Mouse (Mus musculus): ENCODE data around the gene Perm1.
A peak's percentile ranks its signal among the peaks of the same experiment; 100 is the strongest.

Perm1 gene

DNA sequence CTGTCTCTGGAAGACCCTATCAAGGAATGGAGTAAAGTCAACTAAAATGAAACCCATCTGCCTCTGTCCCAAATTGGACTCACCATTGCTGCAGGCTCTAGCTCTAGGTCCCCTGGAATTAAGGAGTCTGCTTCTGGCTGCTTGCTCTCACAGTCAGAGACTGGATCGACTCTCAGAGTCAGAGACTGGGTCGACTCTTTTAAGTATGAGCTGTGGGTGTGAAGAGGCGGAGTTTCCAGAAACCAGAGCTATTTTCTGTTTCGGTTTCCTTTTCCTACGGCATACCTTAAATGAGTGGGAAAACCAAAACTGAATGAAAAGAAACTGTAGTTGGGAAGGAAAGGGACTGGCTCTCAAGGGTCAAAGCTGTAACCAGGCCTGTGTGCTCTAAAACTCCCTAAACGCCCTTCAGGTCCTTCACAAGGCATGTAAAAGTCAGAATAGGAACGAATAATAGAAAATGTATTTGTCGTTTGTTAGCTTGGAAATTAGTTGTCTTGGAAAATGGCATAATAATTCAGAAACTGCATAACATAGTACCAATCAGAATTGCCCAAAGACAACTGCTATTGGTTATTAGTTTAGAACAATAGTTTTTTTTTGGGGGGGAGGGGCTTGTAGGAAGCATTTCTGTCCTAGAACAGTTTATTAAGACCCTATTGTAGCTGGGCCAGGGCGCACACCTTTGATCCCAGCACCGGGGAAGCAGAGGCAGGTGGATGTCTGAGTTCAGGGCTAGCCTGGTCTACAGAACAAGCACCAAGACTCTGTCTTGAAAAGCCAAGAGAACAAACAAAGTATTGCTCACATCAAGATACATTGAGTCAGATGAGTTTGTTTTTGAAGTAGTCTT, 14.8 kb upstream of the Perm1 start, which contains the start of gene Isg15:
Gene Isg15 (minus strand): TSS at position 196 of the 853 bp plus-strand sequence.
- ATAC-seq (ENCODE audit: low TSS enrichment): no peak

DNA sequence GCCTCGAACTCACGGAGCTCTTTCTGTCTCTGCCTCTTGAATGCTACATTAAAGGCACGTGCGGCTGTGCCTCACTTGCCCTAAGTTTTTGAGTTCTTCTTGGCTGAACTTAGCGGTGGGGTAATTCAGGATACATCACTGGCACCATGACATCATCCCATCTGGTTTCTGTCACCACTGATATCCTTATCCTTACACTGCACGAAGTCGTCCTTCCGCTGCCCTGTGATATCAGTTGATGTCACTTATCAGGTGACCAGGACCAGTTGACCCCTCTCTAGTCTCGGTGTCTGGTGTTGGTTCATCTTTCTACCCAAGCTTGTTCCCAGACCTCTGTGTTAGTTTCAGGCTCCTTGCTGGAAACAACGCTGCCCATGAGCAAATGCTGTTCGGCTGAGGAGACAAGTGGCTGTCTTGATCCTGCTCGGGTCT, 13.2 kb upstream of the Perm1 start:
- ATAC-seq (ENCODE audit: low TSS enrichment): no peak

DNA sequence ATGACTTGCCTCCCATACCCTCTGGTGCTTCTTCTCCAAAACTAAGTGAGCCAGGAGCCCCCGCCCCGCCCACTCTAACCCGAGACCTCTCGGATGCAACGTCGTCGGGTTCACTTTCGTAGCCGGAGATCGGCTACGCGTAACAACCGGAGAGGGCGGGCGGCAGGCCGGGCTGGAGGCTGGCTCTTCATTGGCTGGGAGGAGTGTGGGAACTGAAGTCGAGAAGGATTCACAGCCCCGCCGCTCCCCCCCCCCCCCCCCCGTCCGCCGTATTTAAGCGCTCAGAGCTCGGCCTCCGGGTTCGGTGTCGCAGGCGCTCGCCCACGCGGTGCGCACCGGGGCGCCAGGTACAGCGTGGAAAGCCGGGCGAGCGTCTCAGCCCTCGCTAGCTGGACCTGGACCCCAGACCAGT, 12.7 kb upstream of the Perm1 start, which contains the start of gene AW011738:
Gene AW011738 (plus strand): TSS at position 304 of the 412 bp plus-strand sequence.
- ATAC-seq (ENCODE audit: low TSS enrichment): peak; percentile 80

DNA sequence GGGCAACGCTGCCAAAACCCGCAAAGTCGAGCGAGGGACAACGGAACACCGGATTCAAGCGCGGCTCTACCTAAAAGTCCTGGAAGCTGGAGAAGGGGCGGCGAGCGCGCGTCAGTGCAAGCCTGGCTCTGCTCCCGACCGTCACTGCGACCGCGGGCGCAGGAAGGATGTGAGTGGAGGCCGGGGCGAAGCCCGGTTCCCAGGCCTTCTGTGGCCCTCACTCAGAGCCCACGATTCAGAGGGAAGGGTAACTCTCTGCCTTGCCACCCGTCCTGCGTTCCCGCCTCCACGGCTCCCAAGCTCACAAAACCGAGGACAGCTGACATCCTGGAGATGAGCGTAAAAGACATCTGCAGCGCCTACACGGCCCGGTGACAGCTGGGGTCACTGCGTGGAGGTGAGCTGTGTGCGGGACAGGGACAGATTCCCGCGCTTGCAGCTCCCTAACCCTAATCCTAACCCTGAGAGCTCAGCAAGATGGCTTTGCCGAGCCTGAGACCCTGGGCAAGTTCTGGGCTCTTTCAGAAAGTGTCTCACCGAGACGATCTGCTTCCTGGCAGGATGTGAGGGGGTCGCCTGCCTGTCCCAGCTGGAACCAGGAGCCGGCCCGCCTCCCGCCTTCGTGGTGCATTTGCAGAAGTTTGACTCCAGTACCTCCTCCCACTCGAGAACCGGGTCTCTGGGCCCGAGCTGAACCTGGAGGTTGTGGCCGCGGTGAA, 12.1 kb upstream of the Perm1 start:
- 0 out of 2 replicates have a peak, but pooled peaks have one; percentile 8 for ATAC-seq (ENCODE audit: low TSS enrichment)

DNA sequence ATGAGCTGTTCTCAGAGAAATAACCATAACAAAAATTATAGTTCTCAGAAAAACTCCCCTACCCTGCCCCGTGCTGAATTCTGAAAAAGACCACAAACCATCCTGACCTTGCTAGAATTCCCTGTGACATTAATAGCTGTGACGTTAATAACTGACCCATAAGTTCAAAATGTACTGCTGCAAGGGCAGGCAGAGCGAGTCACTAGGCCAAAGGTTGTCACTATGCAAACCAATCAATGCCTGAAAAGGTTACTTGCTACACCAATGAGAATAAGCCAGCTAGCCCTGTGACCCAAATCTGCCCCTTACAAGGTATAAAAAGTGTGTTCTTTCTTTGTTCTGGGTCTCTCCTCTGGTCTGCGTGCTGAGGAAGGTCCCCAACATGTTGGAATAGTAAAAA, 6.8 kb upstream of the Perm1 start:
- ATAC-seq (ENCODE audit: low TSS enrichment): no peak

DNA sequence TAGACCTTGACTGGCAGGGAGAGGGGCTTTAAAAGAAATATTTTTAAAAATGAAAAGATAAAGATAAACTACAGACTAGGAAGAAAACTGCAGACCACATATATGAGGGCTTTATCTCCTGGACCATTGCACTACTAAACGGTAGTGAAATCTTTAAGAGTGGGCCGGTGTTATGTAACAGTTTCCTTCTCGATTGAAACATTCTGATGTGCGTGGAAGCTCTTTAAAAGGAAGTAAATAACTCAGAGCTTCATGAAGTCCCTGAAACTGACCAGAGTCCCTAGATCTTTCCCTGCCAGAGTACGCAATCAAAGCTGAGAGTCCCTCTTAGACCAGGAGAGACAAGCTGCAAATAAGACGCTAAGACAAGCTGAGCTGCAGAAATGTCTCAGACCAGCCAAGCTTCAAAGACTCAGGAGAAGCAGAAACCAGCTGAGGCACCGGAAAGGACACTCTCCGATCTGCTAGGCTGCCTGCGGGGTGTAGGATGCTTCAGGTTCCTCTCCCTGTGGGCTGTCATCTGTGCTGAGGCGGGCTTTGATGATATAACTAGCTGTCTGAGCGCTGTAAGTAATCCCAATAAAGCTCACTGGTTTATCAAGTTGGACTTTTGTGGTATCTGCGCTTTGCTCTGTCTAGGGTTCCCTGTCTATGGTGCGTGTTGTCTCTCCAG, 5.6 kb upstream of the Perm1 start:
- ATAC-seq (ENCODE audit: low TSS enrichment): peak; percentile 55; the same call in 1 of the 2 replicates

DNA sequence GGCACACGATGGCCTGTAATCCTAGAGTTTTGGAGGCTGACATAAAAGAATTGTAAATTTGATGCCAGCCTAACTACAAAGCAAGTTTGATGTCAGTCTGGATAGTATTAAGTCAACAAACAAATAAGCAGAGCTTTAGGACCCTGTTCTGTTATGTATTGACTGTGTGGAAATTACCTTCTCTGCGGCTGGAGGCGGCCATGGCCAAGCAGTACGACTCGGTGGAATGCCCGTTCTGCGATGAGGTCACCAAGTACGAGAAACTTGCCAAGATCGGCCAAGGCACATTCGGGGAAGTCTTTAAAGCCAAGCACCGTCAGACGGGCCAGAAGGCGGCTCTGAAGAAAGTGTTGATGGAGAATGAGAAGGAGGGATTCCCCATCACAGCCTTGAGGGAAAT, 2.5 kb upstream of the Perm1 start:
- ATAC-seq (ENCODE audit: low TSS enrichment): no peak

DNA sequence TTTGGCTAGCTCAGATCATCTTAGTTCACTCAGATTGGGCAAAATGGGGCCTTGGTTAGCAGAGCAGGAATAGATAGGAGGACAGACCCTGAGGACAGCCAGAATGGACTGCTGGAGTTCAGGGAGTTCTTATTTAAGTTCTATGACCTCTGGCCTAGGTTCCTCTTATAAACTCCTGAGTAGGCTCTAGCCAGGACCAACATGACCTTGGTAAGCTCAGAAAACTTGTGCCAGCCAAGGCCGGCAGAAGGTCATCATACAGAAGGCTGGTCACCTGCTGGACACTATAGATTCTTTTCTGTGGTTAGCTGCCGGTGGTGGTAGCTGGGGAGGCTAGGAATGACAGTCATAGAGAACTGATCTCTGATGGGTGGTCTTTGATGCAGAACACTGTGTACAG, 528 bp downstream of the Perm1 start:
- ATAC-seq (ENCODE audit: low TSS enrichment): no peak

DNA sequence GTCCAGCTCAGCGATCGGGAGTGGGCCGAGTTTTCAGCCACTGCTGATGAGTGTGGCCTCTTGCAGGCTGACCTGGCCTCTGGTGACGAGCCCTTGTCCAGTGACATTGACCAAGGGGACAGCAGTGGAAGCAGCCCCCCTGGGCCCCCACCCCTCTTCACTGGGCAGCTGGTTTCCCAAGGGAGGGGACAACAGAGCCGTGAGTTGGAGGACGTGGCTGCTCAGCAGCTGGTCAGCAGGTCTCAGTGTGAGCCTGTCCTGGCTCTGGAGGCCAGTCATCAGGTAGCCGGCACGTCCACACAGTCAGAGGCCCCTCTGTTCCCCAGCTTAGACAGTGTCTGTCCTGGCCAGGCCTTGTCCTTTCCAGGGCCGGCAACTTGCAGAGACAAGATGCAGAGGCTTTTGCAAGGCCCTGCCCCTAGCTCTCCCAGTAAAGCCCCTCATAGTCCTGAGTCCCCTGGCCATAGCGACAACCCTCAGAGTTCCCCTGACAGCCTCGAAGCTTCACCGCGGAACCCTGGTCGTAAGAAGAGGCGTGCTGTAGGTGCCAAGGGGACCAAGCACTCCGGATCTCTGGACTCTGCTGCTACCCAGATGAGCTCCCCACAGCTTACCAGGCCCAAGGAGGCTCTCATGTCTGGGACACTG, 1.5 kb downstream of the Perm1 start:
- no peak for ATAC-seq (ENCODE audit: low TSS enrichment)

DNA sequence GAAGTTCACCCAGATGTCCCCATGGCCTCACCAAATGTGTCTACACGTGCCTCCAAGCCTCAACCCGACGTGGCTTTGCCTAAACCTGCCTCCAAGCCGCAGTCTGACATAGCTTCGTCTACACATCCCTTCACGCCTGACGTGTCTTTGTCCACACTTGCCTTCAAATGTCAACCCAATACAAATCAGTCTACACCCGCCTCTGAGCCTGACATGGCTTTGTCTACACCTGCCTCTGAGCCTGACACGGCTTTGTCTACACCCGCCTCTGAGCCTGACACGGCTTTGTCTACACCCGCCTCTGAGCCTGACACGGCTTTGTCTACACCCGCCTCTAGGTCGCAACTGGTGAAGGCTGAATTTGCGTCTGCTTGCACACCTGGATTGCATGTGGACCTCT, 2.2 kb downstream of the Perm1 start:
- no peak for ATAC-seq (ENCODE audit: low TSS enrichment)

DNA sequence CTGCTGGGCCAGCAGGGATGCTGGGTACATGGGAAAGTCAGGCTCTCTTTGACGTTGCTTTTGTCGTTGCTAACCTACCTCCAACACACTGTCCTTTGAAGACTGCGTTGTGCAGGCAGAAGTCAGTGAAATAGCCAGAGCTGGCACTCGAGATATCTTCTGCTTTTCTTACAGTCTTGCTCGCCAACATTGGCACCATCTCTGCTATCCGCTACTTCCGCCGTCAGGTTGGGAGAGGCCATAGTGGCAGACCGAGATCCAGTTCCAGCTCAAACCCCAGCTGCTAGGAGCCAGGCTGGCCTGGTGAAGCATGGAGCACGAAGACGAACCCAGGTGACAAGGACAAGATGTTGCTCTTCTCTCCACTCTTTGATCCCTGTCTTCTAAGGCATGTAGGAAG, 4.3 kb downstream of the Perm1 start:
- ATAC-seq (ENCODE audit: low TSS enrichment): no peak

DNA sequence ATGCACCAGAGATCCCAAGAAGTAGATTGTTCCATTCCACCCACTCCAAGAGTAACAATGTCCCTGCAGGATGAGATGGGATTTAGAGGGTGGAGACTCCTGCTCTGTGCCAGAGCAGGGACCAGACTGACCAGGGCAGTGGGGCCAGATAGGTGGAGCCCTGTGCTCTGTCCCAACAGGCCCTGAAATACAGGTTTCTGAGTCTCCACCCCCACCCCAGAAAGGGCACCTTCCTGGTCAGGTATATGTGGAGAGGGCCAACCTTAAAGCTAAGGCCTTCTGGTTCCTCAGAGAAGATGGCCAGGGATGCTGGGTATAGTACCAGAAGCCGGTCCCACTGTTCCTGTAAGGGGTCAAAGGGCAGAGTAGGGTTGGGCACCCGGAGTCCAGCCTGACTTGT, 8.6 kb downstream of the Perm1 start:
- ATAC-seq (ENCODE audit: low TSS enrichment): no peak

DNA sequence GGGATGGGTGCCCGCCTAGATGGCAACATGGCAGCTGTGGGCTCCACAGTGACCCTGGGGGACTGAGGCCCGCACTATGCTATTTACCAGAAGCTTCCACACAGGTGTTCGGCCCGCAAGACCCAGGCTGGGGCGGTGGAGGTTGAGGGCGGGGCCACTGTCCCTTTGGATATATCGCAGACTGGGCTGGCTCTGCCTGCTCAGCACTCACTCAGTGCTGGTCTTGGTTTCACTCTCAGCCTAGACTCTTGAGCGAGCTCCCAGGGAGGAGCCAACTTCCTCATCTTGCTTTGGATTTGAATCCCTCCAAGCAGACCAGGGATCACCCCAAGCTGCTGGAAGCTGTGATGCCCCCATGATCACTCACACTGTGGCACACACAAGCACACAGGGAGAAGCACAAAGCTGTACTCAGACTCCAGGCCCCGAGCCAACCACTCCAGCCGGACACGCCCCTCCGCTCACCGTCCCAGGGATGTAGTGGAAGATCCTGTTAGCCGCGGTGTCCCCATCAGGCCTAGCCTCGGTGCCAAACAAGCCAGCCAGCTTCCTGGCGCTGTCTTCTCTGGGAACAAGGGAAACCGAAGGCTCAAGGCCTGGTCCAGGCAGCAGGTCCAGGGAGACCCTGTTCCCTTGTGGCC, 12.2 kb downstream of the Perm1 start:
- ATAC-seq (ENCODE audit: low TSS enrichment): no peak

DNA sequence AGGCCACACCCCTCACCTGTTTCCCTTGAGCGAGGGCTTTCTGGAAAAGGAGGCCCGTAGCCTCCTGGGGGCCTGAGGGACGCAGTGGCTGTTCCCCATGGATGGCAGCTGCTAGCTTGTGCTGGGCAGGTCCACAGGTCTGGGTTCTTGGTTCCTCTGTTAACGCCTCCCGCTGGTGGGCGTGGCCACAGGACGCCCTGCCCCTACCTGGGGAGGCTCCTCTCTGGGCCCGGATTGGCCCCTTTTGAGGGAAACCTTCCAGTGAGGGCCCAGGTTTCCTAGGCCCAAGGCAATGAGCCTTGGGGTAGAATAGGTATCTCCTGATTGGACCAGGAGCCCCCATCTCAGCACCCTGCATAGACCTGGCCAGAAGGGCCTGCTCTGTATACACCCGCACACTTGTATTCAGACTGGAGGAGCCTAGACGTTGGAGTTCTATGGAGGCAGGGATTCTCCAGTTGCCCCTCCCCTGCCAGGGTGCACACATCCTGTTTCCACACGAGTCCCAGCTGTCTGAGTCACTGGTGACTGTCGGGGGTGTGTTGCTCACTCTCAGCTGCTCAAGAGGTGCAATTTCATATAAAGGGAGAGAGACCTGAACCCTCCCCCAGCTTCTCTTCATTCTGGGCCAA, 12.8 kb downstream of the Perm1 start:
- peak; percentile 79 for ATAC-seq (ENCODE audit: low TSS enrichment)

DNA sequence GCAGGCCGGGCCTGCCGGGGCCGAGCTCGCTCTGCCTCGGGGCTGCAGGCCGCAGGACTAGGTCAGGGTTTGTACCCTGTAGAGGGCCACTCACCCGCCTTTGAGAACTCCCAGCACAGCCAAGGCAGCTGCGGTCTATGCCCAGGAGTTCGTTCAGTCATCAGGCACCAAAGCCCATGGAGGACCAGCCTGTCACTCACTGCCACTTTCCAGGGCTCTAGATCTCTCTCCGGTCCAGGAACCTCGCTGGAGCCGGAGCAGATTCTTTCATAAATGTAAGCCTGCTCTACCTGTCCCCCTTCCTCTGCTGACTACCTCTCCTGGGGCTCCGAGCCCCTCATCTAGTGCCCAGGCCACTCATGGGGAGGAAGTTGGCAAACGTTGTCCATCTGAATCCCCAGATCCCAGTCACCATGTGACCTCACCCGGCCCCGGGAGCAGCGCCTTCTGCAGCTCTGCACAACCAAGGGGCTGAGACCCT, 18.4 kb downstream of the Perm1 start:
- no peak for ATAC-seq (ENCODE audit: low TSS enrichment)

DNA sequence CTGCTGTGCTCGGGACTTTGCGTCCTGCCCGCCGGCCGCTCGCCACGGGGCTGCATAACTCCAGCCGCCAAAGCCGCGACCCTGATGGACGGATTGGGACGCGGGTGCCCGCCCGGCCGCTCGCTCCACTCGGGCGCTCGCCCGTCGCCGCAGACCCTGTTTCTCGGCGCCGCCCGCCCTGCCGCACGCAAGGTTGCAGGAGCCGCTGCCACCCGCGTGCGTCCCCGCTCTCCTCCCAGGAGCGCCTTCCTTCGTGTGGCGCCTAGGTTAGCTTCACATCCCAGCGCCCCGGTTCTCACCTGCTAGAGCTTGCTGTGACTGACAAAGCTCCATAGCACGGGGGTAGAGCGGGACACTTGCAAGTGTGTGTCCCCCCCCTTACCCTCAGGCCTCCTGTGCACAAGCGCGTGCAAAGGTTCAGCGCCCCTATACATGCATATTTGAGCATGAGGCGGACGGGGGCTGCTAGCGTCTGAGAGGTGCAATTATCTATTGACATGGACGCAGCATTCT, 19.1 kb downstream of the Perm1 start, which contains the start of gene Plekhn1:
Gene Plekhn1 (minus strand): TSS at position 157 of the 513 bp plus-strand sequence.
- ATAC-seq (ENCODE audit: low TSS enrichment): peak; percentile 74

DNA sequence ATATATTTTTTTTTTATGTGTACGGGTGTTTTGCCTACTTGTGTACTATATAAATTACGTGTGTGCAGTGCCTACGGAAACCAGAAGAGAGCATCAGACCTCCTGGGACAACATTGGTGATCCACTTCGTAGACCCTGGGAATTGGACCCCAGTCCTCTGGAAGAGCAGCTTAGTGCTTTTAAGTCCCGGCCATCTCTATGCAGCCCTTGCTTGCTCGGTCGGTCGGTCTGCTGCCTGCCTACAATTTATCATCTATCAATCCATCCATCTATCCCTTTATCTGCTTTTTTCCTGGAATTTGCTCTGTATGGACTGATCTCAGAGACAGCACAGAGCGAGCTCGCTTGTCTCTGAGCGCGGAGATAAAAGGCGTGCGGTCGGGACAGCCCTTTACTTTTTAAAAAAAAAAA, 19.7 kb downstream of the Perm1 start:
- no peak; the same call in 1 of the 2 replicates for ATAC-seq (ENCODE audit: low TSS enrichment)

DNA sequence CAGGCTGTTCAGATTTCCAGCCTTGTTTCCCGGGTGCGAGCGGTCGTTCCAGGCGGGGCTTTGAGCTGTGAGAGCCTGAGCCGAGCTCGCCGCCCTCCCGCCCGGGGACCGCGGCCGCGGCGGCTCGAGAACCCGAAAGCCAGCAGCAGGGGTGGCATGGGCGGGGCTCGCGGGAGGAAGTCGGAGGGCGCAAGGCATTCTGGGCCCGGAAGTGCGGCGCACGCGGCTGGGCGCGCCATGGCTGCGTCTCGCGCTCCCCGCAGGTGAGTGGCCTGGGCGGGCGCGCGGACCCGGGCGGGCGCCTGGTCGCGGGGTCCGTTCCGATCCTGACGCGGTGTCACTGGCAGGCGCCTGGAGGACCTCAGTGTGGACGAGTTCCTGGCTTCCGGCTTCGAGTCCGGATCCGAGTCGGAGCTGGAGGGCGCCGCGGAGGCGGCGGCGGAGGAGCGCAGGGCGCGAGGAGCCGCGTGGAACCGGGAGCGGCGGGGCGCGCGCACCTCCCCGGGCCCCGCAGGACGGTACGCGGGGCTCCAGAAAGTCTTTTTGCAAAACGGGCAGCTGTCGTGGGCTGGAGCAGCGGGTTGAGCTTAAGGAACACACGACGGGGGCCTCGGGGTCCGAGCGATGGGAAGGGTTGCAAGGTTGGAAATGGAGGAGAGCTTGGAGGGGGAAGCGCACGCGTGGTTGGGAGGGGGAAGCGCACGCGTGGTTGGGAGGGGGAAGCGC, 20.3 kb downstream of the Perm1 start, which contains the start of gene Noc2l:
Gene Noc2l (plus strand): TSS at position 203 of the 726 bp plus-strand sequence.
- ATAC-seq (ENCODE audit: low TSS enrichment): peak; percentile 84

DNA sequence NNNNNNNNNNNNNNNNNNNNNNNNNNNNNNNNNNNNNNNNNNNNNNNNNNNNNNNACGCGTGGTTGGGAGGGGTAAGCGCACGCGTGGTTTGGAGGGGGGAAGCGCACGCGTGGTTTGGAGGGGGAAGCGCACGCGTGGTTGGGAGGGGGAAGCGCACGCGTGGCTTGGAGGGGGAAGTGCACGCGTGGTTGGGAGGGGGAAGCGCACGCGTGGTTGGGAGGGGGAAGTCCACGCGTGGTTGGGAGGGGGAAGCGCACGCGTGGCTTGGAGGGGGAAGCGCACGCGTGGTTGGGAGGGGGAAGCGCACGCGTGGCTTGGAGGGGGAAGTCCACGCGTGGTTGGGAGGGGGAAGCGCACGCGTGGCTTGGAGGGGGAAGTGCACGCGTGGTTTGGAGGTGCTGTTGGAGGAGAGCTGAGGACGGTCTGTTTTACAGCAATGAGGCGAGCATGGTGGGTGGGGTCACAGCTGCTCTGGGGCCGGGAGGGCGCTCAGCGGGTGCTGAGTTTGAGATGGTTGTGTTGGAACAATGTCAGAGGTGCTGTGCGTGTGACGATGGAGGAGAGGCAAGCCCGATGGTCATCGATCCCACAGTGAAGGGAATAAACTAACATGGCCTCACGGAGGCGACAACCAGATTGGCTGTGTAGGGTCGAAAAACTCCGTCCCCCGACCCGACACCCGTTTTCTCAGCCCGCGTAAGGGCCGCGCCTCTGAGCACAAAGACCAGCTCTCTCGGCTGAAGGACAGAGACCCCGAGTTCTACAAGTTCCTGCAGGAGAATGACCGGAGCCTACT, 21.2 kb downstream of the Perm1 start:
- ATAC-seq (ENCODE audit: low TSS enrichment): no peak
